Mouse (Mus musculus): ENCODE results near the gene Zfp935.
"Not testable (repeated sequence)": the region's sequence is repeated elsewhere in the genome, so short reads cannot be mapped to it uniquely, and the experiment has no call there.

The Zfp935 gene

DNA sequence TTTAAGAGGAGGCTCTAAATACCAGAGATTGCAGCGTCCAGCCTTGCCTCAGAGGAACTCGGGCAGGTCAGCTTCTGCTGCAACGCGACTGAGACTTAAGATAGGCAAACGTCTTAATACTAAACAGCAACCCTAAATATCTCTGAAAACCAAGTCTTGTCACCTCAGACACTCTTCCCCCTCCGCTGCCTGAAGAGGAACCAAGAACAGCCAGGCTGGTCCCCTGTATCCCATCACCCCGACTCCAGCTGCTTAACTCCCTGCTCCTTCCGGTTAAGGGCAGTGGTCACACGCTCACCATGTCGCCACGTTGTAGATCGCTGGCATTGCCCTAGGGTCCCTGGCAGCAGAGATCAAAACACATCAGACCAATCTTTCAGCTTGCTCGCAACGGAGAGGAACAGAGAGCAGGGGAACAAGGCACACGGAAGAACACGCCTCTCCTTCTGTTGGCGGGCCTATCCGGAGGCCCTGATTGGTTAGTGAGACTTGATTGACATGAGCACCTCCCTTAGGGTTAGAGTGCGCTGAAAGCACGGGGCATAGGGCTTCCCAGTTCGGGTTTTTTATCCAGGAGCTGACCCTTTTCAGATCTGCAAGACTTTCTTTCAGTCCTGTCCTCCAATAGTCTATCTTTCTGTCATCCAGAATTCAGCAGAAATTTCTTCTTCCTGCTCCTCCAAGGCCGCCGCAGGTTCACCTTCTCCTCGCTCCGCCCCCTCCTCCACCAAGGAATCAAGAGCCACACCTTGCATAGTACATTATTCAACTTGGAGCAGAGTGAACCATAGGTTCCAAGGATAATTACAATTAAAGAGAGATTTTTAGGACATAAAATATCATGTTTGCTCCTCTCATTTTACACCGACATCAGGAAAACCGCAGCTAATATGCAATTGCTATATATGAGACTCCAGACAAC lies at the start of gene Zfp935:
Gene Zfp935, minus strand, starts transcription at position 323 of the 922 bp plus-strand sequence.
- DNase-seq (ENCODE audit: low spot score in 2 of 2): peak; percentile 73

DNA sequence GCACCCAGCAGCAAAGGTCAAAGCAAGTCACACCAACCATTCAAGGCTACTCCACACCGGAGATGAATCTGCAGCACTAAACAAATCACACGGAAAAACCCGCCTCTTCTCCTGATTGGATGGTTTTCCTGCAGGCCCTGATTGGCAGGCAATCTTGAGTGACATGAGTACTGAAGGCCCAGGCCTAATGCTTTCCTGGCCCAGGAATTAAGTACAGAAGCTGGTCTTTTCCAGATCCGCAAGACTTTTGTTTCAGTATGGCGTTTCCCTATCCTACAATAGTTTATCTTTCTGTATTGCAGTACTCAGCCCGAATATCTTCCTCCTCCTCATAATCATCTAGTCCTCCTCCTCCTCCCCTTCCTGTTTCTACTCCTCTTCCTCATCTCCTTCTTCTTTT lies 12.8 kb upstream of the Zfp935 start, which contains the start of gene Zfp934:
Gene Zfp934, minus strand, starts transcription at position 101 of the 400 bp plus-strand sequence.
- DNase-seq (ENCODE audit: low spot score in 2 of 2): not testable (repeated sequence)

DNA sequence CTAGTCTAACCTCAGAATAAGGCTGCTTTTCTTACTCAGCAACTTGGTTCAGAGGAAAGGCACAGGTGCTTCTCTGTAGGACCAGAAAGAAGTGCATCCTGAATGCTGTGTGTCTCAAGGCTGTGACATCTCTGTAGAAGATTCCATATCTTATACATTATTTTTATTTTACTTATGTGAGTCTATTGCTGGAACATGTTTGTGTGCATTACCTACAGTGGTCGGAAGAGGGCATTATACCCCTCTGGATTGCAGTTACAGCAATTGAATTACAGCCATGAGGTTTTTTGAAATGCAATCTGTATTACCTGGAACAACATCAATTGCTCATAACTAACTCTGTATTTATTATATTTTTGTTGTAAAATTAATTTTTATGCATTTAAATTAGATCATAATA lies 3.4 kb upstream of the Zfp935 start:
- DNase-seq (ENCODE audit: low spot score in 2 of 2): not testable (repeated sequence)

DNA sequence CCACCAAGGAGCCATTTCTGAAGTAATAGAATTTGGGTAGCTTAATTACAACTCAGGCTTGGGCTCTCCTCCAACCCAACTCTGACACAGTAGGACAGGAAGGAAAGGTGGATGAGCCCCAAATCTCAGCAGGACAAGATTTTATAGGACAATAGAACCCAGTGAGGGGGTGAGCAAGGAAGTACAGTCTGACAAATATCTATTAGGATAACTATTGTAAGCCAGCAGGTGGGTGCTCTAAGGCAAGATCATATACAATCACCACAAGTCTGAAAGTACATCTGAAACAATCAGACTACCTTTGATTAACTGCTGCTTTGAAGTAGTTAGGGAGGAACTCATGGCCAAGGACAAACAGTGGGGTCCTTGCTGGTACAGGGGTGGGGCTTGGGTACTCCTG lies 28.2 kb downstream of the Zfp935 start:
- DNase-seq (ENCODE audit: low spot score in 2 of 2): not testable (repeated sequence)

DNA sequence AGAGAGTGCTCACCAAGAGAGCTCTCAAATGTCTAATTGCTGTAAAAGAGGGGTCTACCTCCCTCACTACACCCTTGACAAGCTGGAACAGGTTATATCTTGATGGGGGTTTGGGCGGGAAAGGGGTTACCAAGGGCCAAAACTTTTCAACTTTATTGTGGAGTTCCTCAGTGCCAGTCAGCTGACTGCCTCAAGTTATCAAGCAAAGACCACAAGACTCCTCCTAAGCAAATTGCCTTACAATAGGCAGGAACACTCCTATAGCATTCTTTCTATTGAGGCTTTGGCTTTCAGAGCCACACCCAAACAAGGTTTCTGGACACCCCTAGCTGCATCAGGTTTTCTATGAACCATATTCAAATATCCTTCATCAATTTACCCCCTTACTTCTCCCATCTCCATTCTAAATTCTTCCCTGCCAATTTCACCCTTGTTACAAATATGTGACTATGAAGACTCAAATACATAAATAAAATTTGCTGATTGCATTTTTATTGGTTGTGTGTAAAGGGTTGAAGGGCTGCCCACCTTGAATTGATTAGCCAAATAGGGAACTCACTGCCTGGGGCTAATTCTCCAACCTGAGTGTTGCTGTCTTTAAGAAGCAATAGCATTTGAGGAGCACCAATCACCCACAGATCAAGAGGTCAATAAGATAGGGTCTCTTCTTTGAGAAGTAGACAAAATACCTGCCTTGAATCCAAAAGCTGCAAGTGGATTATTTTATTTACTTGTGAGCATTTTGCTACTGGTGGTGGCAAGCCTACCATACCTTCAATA lies 47.5 kb downstream of the Zfp935 start:
- DNase-seq (ENCODE audit: low spot score in 2 of 2): not testable (repeated sequence)

DNA sequence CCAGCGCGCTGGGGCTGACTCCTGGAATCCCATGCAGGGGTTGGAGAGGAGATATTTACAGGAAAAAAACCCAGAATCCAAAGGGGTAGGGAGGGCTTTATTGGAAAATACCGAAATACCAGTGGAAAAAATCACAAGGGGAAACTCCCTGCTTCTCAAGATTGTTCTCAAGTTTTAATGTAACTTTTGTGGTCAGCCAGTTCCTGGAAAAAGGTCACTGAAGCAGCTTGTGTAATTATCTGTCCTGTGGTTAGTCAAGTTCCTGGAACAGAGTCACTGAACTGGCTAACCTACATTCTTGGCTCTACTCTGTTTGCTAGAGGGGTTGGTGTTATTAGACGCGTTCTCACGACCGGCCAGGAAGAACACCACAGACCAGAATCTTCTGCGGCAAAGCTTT lies 85.7 kb downstream of the Zfp935 start:
- not testable (repeated sequence) for DNase-seq (ENCODE audit: low spot score in 2 of 2)

DNA sequence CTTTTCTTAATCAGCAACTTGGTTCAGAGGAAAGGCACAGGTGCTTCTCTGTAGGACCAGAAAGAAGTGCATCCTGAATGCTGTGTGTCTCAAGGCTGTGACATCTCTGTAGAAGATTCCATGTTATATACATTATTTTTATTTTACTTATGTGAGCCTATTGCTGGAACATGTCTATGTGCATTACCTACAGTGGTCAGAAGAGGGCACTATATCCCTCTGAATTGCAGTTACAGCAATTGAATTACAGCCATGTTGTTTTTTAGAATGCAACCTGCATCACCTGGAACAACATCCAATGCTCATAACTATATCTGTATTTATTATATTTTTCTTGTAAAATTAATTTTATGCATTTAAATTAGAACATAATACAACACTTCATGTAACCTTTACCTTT lies 88.4 kb downstream of the Zfp935 start:
- DNase-seq (ENCODE audit: low spot score in 2 of 2): not testable (repeated sequence)

DNA sequence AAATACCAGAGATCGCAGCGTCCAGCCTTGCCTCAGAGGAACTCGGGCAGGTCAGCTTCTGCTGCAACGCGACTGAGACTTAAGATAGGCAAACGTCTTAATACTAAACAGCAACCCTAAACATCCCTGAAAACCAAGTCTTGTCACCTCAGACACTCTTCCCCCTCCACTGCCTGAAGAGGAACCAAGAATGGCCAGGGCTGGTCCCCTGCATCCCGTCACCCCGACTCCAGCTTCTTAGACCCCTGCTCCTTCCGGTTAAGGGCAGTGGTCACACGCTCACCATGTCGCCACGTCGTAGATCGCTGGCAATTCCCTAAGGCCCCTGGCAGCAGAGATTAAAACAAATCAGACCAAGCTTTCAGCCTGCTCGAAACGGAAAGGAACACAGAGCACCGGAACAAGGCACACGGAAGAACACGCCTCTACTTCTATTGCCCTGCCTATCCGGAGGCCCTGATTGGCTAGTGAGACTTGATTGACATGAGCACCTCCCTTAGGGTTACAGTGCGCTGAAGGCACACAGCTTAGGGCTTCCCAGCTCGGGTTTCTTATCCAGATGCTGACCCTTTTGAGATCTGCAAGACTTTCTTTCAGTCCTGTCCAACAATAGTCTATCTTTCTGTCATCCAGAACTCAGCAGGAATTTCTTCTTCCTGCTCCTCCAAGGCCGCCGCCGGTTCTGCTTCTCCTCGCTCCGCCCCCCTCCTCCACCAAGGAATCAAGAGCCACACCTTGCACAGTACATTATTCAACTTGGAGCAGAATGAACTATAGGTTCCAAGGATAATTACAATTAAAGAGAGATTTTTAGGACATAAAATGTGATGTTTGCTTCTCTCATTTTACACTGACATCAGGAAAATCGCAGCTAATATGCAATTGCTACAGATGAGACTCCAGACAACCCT lies 91.6 kb downstream of the Zfp935 start, which contains the start of gene Gm49359:
Gene Gm49359, minus strand, starts transcription at position 409 of the 911 bp plus-strand sequence.
- DNase-seq (ENCODE audit: low spot score in 2 of 2): peak; percentile 81 to 88
